Mouse (Mus musculus): ENCODE results near the gene Cabcoco1. TPM values are rescaled to one million over a fixed set of nuclear protein-coding genes. Genes with fewer than 3 reads are reported as not detected.

The Cabcoco1 gene
- polyA plus RNA-seq, 1 experiment from 2014 or later = 0.71 TPM

DNA sequence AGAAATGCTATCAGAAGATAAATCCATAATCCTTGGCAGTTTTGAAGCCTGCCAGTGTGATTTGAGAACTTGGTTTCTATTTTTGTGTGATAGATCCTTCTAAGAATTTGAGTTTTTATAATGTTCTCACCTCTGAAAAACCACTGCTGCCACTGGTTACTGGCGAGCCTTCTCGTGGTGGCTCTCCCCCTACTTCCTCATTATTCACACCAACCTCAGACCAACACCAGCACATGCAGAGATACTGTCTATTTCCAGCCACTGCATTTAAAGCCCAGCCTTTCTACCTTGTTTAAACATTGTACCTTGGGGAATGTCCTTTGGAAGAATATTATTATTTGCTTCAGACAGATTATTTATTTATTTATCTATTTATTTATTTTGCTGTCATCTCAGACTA, 121.8 kb downstream of the Cabcoco1 start:
- WGBS = 78% methylated on average over 2 of the region's 2 CpGs
- H3K27ac ChIP-seq = no peak overlapping the region
- no peaks in the 10 kb centered on the region for H3K36me3 ChIP-seq

DNA sequence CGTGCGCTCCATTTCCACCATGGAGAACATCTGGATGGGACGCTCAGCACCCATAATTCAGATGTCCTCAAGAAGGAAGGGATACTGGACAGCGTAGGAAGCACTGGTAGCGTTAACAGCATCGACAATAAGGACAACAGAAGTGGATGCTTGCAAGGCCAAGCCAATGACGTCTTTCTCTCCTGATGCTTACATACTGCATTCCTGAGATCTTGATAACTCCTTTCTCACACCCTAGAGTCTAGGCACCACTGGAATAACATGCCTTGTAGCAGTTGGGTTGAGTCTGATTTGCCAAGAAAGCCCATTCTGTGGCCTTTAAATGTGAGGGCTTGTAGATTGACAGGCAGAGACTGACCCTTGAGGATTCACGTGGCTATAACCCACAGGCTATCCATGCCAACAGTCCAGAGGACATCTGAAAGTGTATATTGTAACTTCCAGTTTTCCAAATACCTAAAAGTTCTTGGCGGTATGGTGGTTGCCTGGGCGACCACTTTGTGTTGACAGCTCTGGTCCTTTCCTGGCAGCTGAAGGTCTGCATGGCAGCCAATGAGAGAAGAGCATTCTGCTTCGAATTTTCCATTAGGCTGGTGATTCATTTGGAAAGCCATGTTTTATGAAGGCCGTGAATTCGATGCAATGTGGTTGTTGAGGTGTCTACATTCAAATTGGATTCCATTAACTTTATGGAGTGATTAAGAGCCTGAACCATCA, 124.5 kb downstream of the Cabcoco1 start:
- no peak overlapping the region for H3K9ac ChIP-seq
- H3K27ac ChIP-seq = no peak overlapping the region
- H3K4me3 ChIP-seq = no peak overlapping the region
- no peaks in the 10 kb centered on the region for H3K9me3 ChIP-seq
- no peak for ATAC-seq (ENCODE audit: low FRiP score, low read depth)
- H3K4me1 ChIP-seq = no peaks in the 10 kb centered on the region
- H3K27me3 ChIP-seq (replicated peaks) = no peaks in the 10 kb centered on the region
- no peak overlapping the region for H3K4me2 ChIP-seq (replicated peaks)
- H3K36me3 ChIP-seq = no peaks in the 10 kb centered on the region
- 89% methylated on average over 13 of the region's 13 CpGs for WGBS

More for the DNA sequence above, 121.8 kb downstream of the Cabcoco1 start:
- H3K4me3 ChIP-seq = no peak overlapping the region
- ATAC-seq (ENCODE audit: low FRiP score, low read depth) = no peak
- H3K4me1 ChIP-seq = no peaks in the 10 kb centered on the region
- no peak overlapping the region for H3K4me2 ChIP-seq (replicated peaks)
- H3K9ac ChIP-seq = no peak overlapping the region
- H3K9me3 ChIP-seq = no peaks in the 10 kb centered on the region
- no peaks in the 10 kb centered on the region for H3K27me3 ChIP-seq (replicated peaks)

DNA sequence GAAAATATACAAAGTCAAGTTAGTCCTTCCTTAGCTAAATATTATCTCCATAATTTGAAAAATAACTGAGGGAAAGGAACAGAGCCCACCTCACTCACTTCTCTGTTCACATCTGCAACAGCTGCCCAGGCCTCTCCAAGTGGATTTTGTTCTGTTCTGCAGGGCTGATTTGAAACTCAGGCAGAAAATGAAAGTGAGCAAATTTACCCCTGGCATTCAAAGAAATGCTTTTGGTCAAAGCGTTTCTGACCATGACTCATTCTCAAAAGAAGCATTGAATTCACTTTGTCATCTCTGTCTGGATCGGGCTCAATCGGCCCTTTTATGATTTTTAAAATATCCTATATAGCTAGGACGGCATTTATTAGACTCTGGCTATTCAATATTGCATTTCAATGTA, 135.8 kb downstream of the Cabcoco1 start:
- WGBS = 78% methylated on average over 4 of the region's 4 CpGs
- Histone ChIP-seq H3K4me3 (no peak overlapping the region), H3K27ac (no peak overlapping the region), H3K27me3 (replicated peaks) (no peaks in the 10 kb centered on the region), H3K4me2 (replicated peaks) (no peak overlapping the region), H3K9me3 (no peaks in the 10 kb centered on the region), H3K4me1 (no peaks in the 10 kb centered on the region), H3K36me3 (no peaks in the 10 kb centered on the region), H3K9ac (no peak overlapping the region)
- ATAC-seq (ENCODE audit: low FRiP score, low read depth) = no peak

DNA sequence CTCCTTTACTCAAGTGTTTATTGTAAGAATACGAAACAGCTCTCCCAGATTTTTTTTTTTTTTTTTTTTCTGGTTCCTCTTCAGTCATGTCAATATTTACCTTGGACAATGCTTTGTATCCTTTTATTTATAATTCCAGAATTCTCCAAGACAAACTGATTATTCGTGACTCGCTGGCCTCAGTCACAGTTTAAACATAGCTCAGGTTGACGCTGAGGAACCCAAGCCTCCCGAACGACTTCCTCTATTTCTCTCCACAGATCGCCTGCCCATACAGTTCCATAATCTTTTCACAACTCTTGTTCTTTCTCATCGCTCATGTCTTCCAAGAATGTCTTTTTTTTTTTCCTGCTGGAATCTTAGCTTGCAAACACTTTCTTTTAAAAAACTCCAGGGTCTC, 144.9 kb downstream of the Cabcoco1 start:
- H3K27me3 ChIP-seq (replicated peaks) = no peaks in the 10 kb centered on the region
- H3K4me1 ChIP-seq = no peaks in the 10 kb centered on the region
- no peaks in the 10 kb centered on the region for H3K9me3 ChIP-seq
- H3K4me3 ChIP-seq = no peak overlapping the region
- 86% methylated on average over 8 of the region's 8 CpGs for WGBS
- H3K9ac ChIP-seq = no peak overlapping the region
- H3K4me2 ChIP-seq (replicated peaks) = no peak overlapping the region
- no peak overlapping the region for H3K27ac ChIP-seq
- no peak for ATAC-seq (ENCODE audit: low FRiP score, low read depth)
- H3K36me3 ChIP-seq = no peaks in the 10 kb centered on the region

DNA sequence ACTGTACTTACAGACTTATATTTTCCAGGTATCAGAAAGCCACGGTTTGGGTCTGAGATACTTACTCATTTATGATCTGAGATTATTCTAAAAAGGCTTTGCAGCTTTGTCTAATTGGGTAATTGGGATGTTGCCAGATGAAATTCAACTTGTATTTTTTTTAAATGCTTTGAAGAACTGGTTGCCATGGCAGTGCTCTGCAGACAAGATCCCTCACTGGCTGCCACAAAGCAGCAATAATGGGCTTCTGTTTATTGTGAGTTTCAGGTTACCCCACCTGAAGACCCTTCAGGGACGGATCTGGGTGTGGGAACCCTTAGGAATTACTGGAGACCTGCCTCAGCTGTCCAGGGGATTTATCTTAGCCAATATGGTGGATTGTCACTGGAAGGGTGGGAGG, 145.6 kb downstream of the Cabcoco1 start:
- H3K9me3 ChIP-seq = no peaks in the 10 kb centered on the region
- no peak overlapping the region for H3K4me2 ChIP-seq (replicated peaks)
- no peak overlapping the region for H3K9ac ChIP-seq
- H3K36me3 ChIP-seq = no peaks in the 10 kb centered on the region
- no peak overlapping the region for H3K27ac ChIP-seq
- no peak overlapping the region for H3K4me3 ChIP-seq
- H3K4me1 ChIP-seq = no peaks in the 10 kb centered on the region
- 69% methylated on average over 2 of the region's 2 CpGs for WGBS
- ATAC-seq (ENCODE audit: low FRiP score, low read depth) = no peak
- H3K27me3 ChIP-seq (replicated peaks) = no peaks in the 10 kb centered on the region

DNA sequence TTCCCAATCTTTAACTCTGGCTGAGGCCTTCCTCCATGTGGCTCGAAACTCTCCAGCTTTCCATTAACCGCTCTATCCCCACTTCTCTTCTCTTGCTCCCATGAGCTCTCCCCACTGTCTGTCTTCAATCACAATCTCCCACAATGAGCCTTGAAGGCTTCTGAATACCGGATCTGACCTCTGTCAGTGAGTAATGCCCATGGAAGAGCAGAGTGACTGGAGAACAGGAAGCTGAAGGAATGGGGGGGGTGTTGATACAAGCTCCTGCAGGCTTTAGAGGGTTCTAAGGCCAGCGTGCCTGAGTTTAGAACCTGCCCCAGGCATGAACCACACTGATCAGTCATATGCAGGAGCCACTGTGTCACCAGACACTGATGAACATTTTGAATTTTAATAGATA, 150.1 kb downstream of the Cabcoco1 start:
- no peaks in the 10 kb centered on the region for H3K36me3 ChIP-seq
- ATAC-seq (ENCODE audit: low FRiP score, low read depth) = no peak
- H3K4me3 ChIP-seq = no peak overlapping the region
- H3K27me3 ChIP-seq (replicated peaks) = no peaks in the 10 kb centered on the region
- H3K9ac ChIP-seq = no peak overlapping the region
- 62% methylated on average over 4 of the region's 4 CpGs for WGBS
- no peak overlapping the region for H3K4me2 ChIP-seq (replicated peaks)
- no peaks in the 10 kb centered on the region for H3K9me3 ChIP-seq
- H3K27ac ChIP-seq = no peak overlapping the region
- H3K4me1 ChIP-seq = no peaks in the 10 kb centered on the region

DNA sequence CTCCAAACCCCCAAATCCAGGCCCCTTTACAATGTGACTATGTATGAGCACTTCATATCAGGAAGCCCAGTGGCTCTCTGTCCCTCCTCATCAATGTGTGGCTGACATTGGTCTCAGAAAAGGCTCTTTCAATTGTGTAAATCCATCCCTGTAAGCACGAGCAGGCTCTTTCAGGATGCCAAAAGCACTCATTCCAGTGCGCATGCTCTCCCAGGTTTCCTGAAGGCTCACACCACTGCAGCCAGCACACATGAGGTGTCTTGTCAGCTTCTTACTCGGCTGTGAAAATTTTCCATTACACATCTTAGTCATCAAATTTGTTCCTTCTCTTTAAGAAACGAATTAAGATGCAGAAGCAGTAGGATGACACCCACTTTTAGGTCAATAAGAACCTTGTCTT, 152.9 kb downstream of the Cabcoco1 start:
- no peak for ATAC-seq (ENCODE audit: low FRiP score, low read depth)
- H3K9me3 ChIP-seq = no peaks in the 10 kb centered on the region
- H3K36me3 ChIP-seq = no peaks in the 10 kb centered on the region
- H3K4me3 ChIP-seq = no peak overlapping the region
- no peaks in the 10 kb centered on the region for H3K4me1 ChIP-seq
- H3K27ac ChIP-seq = no peak overlapping the region
- no peak overlapping the region for H3K9ac ChIP-seq
- H3K27me3 ChIP-seq (replicated peaks) = no peaks in the 10 kb centered on the region
- no peak overlapping the region for H3K4me2 ChIP-seq (replicated peaks)
- 83% methylated on average over 4 of the region's 4 CpGs for WGBS

DNA sequence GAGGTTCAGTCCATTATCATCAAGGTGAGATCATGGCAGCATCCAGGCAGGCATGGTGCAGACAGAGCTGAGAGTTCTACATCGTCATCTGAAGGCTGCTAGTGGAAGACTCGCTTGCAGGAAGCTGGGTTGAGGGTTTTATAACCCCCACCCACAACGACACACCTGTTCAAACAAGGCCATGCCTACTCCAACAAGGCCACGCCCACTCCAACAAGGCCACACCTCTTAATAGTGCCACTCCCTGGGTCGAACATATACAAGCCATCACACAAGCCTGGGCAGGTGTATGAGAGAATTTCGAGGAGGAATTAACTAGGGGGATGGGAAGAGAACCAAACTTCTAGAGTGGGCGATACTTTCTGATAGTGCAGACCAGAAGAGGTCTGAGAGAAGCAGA, 153.6 kb downstream of the Cabcoco1 start:
- Histone ChIP-seq H3K36me3 (no peaks in the 10 kb centered on the region), H3K27me3 (replicated peaks) (no peaks in the 10 kb centered on the region), H3K27ac (no peak overlapping the region), H3K4me2 (replicated peaks) (no peak overlapping the region), H3K9me3 (no peaks in the 10 kb centered on the region), H3K4me1 (no peaks in the 10 kb centered on the region), H3K4me3 (no peak overlapping the region), H3K9ac (no peak overlapping the region)
- WGBS = 82% methylated on average over 7 of the region's 7 CpGs
- ATAC-seq (ENCODE audit: low FRiP score, low read depth) = no peak

Other genes starting within 250 kb of the Cabcoco1 start
- gene Tmem26, start 181.8 kb upstream of the Cabcoco1 start, polyA plus RNA-seq (2016; fragmentation: Nextera tagmentation; extraction: Ambion mirVana) = 5.1 and 5.9 TPM in 2 replicates

Measured in neural tube, embryonic 12.5 days (tissue).